Mouse (Mus musculus) central nervous system, embryonic 14 days (tissue): ENCODE results near the gene Il1rn. TPM values are rescaled to one million over a fixed set of nuclear protein-coding genes. Genes with fewer than 3 reads are reported as not detected.

Experiments used
- polyA plus RNA-seq: library from polyadenylated mRNA; depleted of rRNA; stranded (reverse); fragments of >200 nt; gene quantifications from 2 replicates; pipeline ENCODE4 v1.2.3, GENCODE M21; 2012; rRNA removed

Il1rn gene
- polyA plus RNA-seq = 1.8 and 4.5 TPM in 2 replicates

GRCm38 (mm10) chr2:24336545-24336944, at the start of gene Il1rn:
TSS of gene Il1rn (plus strand) at chr2:24336853.

GRCm38 (mm10) chr2:24290896-24291295, 45.8 kb upstream of the Il1rn start, which contains the start of gene Il1f10:
TSS of gene Il1f10 (plus strand) at chr2:24291196.

GRCm38 (mm10) chr2:24367030-24367894, 30.6 kb downstream of the Il1rn start, which contains the start of gene Psd4:
TSS of gene Psd4 (plus strand) at chr2:24367580.

Other genes starting within 250 kb of the Il1rn start
- not detected in 2 replicates for gene Tbpl2, start 240.3 kb upstream of the Il1rn start, polyA plus RNA-seq
- gene Il1f8, start 183.7 kb upstream of the Il1rn start, polyA plus RNA-seq = not detected in 2 replicates
- gene Il1f9, start 150.4 kb upstream of the Il1rn start, polyA plus RNA-seq = not detected in 2 replicates
- gene Il1f6, start 121.4 kb upstream of the Il1rn start, polyA plus RNA-seq = not detected in 2 replicates
- 0.26 TPM in 1 of 2 replicates, not detected in the other for gene Il1f5, start 59.9 kb upstream of the Il1rn start, polyA plus RNA-seq
- gene Il1f10, start 45.7 kb upstream of the Il1rn start, polyA plus RNA-seq = not detected in 2 replicates
- gene Psd4, start 30.7 kb downstream of the Il1rn start, polyA plus RNA-seq = 0.81 and 0.86 TPM in 2 replicates
- gene Pax8, start 138.7 kb downstream of the Il1rn start, polyA plus RNA-seq = 4.1 and 6.3 TPM in 2 replicates